Mouse (Mus musculus) G1E (cell line): ENCODE results near the gene Spred1.

Experiments
- CTCF ChIP-seq: IDR thresholded peaks from 2 replicates; pipeline ENCODE4 v1.5.1; 2012; ENCODE audit warnings: low read depth, low read length, inconsistent platforms, mixed read lengths
- GATA1 ChIP-seq: IDR thresholded peaks from 2 replicates; pipeline ENCODE4 v1.6.1; 2012; ENCODE audit warnings: borderline replicate concordance, low read length, inconsistent platforms, mixed read lengths
- TAL1 ChIP-seq: conservative IDR thresholded peaks from 2 replicates; pipeline ENCODE4 v1.6.1; 2012; ENCODE audit warnings: low read depth, low read length, inconsistent platforms, mixed read lengths

- no peak for TF ChIP-seq CTCF
- TF ChIP-seq GATA1, result no peak
- no peak for TF ChIP-seq TAL1
These were observed 10.8 kb upstream of the Spred1 start for GRCm38 (mm10) chr2:117110355-117110866.
